Mouse (Mus musculus): ENCODE data around the gene Galnt10.
A peak's percentile ranks its signal among the peaks of the same experiment; 100 is the strongest.

Galnt10 gene

GRCm38 (mm10) chr11:57694486-57694885, 49.2 kb downstream of the Galnt10 start:
- no peak for DNase-seq

GRCm38 (mm10) chr11:57696207-57696676, 51.0 kb downstream of the Galnt10 start:
- DNase-seq = no peak

- DNase-seq = peak; percentile 61
Observed at GRCm38 (mm10) chr11:57696807-57697251, 51.6 kb downstream of the Galnt10 start.

GRCm38 (mm10) chr11:57700114-57700513, 54.9 kb downstream of the Galnt10 start:
- no peak for DNase-seq

- peak; percentile 53 for DNase-seq
Observed at GRCm38 (mm10) chr11:57701193-57701925, 56.1 kb downstream of the Galnt10 start.

- no peak for DNase-seq
Observed at GRCm38 (mm10) chr11:57701956-57702355, 56.7 kb downstream of the Galnt10 start.

- no peak for DNase-seq
Observed at GRCm38 (mm10) chr11:57706620-57707019, 61.4 kb downstream of the Galnt10 start.

GRCm38 (mm10) chr11:57707114-57707798, 62.0 kb downstream of the Galnt10 start:
- DNase-seq = no peak

- peak; percentile 71 for DNase-seq
Observed at GRCm38 (mm10) chr11:57708174-57709154, 63.2 kb downstream of the Galnt10 start.

- no peak for DNase-seq
Observed at GRCm38 (mm10) chr11:57713960-57714359, 68.7 kb downstream of the Galnt10 start.

- DNase-seq = no peak
Observed at GRCm38 (mm10) chr11:57716721-57717120, 71.5 kb downstream of the Galnt10 start.

- DNase-seq = no peak
Observed at GRCm38 (mm10) chr11:57717432-57717831, 72.2 kb downstream of the Galnt10 start.

- DNase-seq = no peak
Observed at GRCm38 (mm10) chr11:57718081-57718480, 72.8 kb downstream of the Galnt10 start.

GRCm38 (mm10) chr11:57719631-57720030, 74.4 kb downstream of the Galnt10 start:
- no peak for DNase-seq

GRCm38 (mm10) chr11:57720076-57720475, 74.8 kb downstream of the Galnt10 start:
- DNase-seq = no peak

GRCm38 (mm10) chr11:57724791-57725463, 79.7 kb downstream of the Galnt10 start:
- peak; percentile 23 for DNase-seq

- no peak for DNase-seq
Observed at GRCm38 (mm10) chr11:57725926-57726325, 80.7 kb downstream of the Galnt10 start.

GRCm38 (mm10) chr11:57727303-57727969, 82.2 kb downstream of the Galnt10 start:
- DNase-seq = peak; percentile 66

GRCm38 (mm10) chr11:57732410-57733281, 87.4 kb downstream of the Galnt10 start:
- no peak for DNase-seq

- DNase-seq = peak; percentile 46
Observed at GRCm38 (mm10) chr11:57747294-57748080, 102.2 kb downstream of the Galnt10 start.
